Mouse (Mus musculus) CH12.LX (cell line): ENCODE results near the gene Btf3.

Experiments
- CHD2 ChIP-seq: IDR thresholded peaks from 2 replicates; pipeline ENCODE4 v1.6.1; 2011; ENCODE audit warnings: low read length, improper control_type of control experiment
- CTCF ChIP-seq, 2 experiments: IDR thresholded peaks in 1 of 2; conservative IDR thresholded peaks in 1 of 2; 2 replicates each; pipeline ENCODE4 v1.5.1; 2011 to 2012; ENCODE audit warnings: low read depth in 2 of 2, low read length in 2 of 2, improper control_type of control experiment in 1 of 2, inconsistent platforms in 1 of 2, mild to moderate bottlenecking in 1 of 2, moderate library complexity in 1 of 2
- EP300 ChIP-seq: IDR thresholded peaks from 2 replicates; pipeline ENCODE4 v1.6.1; 2011; ENCODE audit warnings: low read length, improper control_type of control experiment
- POLR2A ChIP-seq: IDR thresholded peaks from 2 replicates; pipeline ENCODE4 v1.6.1; 2011; ENCODE audit warnings: low read depth, mild to moderate bottlenecking, improper control_type of control experiment, low read length
- RCOR1 ChIP-seq: conservative IDR thresholded peaks from 2 replicates; pipeline ENCODE4 v1.6.1; 2012; ENCODE audit warnings: low read depth, mild to moderate bottlenecking, inconsistent platforms, low read length, improper control_type of control experiment
- UBTF ChIP-seq: IDR thresholded peaks from 2 replicates; pipeline ENCODE4 v1.6.1; 2012; ENCODE audit warnings: low read depth, mild to moderate bottlenecking, inconsistent platforms, low read length, improper control_type of control experiment, moderate library complexity
- ZNF384 ChIP-seq: IDR thresholded peaks from 2 replicates; pipeline ENCODE4 v1.6.1; 2012; ENCODE audit warnings: low read depth, low read length, improper control_type of control experiment, inconsistent platforms

DNA sequence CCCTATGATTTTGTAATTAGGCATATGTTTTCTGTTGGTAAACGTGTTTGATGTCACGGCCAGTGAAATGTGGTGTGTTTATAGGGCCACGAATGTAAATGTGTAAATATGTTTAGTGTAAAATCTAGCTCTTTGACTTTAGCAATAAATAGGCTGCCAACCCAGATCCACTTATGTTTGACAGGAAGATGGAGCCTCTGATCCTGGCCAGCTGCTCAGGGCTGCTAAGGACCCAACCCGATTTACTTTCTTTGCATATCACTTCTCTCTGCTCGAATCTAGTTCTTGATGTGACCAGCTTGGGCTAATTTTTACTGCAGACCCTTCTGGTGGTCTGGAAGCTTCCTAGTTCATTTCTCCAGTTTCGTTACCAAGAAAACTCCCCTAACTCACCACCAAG is 43.6 kb upstream of the Btf3 start:
- TF ChIP-seq UBTF (no peak), CTCF (conservative IDR thresholded peaks at IDR 0.05 in 1 of 2, IDR thresholded peaks at IDR 0.05 in 1 of 2; ENCODE audit: low read depth in 2 of 2, low read length in 2 of 2) (no peak), POLR2A (no peak), ZNF384 (no peak), RCOR1 (no peak), CHD2 (no peak), EP300 (no peak)
